Mouse (Mus musculus): Measurements from ENCODE around the gene Hax1.
A peak's percentile ranks its signal among the peaks of the same experiment; 100 is the strongest.

Gene Hax1

GRCm38 (mm10) chr3:89962059-89962750 lies 36.4 kb downstream of the Hax1 start:
- 0 out of 2 replicates have a peak, but pooled peaks have one; percentile 3 for ATAC-seq (ENCODE audit: low TSS enrichment)

GRCm38 (mm10) chr3:89961436-89961835 lies 37.1 kb downstream of the Hax1 start:
- ATAC-seq (ENCODE audit: low TSS enrichment), result no peak

- peak; percentile 66 for ATAC-seq (ENCODE audit: low TSS enrichment)
These were observed 38.1 kb downstream of the Hax1 start for GRCm38 (mm10) chr3:89960469-89960868.

- peak; percentile 64 for ATAC-seq (ENCODE audit: low TSS enrichment)
These were observed 39.1 kb downstream of the Hax1 start for GRCm38 (mm10) chr3:89959435-89959834.

GRCm38 (mm10) chr3:89957880-89958279 lies 40.7 kb downstream of the Hax1 start:
- no peak for ATAC-seq (ENCODE audit: low TSS enrichment)

- no peak for ATAC-seq (ENCODE audit: low TSS enrichment)
These were observed 42.2 kb downstream of the Hax1 start for GRCm38 (mm10) chr3:89956177-89956971.

GRCm38 (mm10) chr3:89953420-89953819 lies 45.2 kb downstream of the Hax1 start:
- peak; percentile 66 for ATAC-seq (ENCODE audit: low TSS enrichment)

GRCm38 (mm10) chr3:89948655-89949054 lies 49.9 kb downstream of the Hax1 start:
- peak; percentile 73 for ATAC-seq (ENCODE audit: low TSS enrichment)

- ATAC-seq (ENCODE audit: low TSS enrichment), result no peak
These were observed 50.6 kb downstream of the Hax1 start for GRCm38 (mm10) chr3:89948021-89948420.
